Mouse (Mus musculus): ENCODE results near the gene Veph1.

GRCm38 (mm10) chr3:66080631-66081362 lies 215.8 kb downstream of the Veph1 start:
- no peak for TF ChIP-seq CTCF (conservative IDR thresholded peaks at IDR 0.05; ENCODE audit: low read length)
- no peak for TF ChIP-seq NANOG (IDR thresholded peaks at IDR 0.05; ENCODE audit: borderline replicate concordance, low read length)

Data from E14TG2a.4 (cell line).